Mouse (Mus musculus): ENCODE results near the gene Olfr959. TPM values are rescaled to one million over a fixed set of nuclear protein-coding genes. Genes with fewer than 3 reads are reported as not detected.
A peak's percentile ranks its signal among the peaks of the same experiment; 100 is the strongest.

Gene Olfr959
- total and polyA plus RNA-seq, 3 experiments: not detected

GRCm38 (mm10) chr9:39608497-39608896 is 33.1 kb upstream of the Olfr959 start:
- Histone ChIP-seq H3K4me3 (no peak overlapping the region), H3K27ac (no peak overlapping the region), H3K27me3 (ENCODE audit: control insufficient read depth, insufficient read depth, low read length) (no peaks in the 10 kb centered on the region), H3K4me1 (ENCODE audit: control insufficient read depth, insufficient read depth, low read length) (no peaks in the 10 kb centered on the region), H3K9ac (ENCODE audit: low read depth, low read length) (no peak overlapping the region), H3K79me2 (replicated peaks; ENCODE audit: control insufficient read depth, insufficient read depth, low read length) (no peaks in the 10 kb centered on the region), H3K36me3 (ENCODE audit: control insufficient read depth, insufficient read depth, low read length) (no peaks in the 10 kb centered on the region)
- TF ChIP-seq EP300 (IDR thresholded peaks at IDR 0.05; ENCODE audit: insufficient read depth, low read depth, low read length) (no peak), CTCF (IDR thresholded peaks at IDR 0.05) (no peak), POLR2A (IDR thresholded peaks at IDR 0.05; ENCODE audit: insufficient read depth, low read depth, low read length) (no peak)
- DNase-seq: no peak
- intact Hi-C loops (cut with DNase I): no loop called here

GRCm38 (mm10) chr9:39603999-39604453 is 28.7 kb upstream of the Olfr959 start, which contains the start of gene AW551984:
AW551984 (minus strand) TSS chr9:39604403.
- Histone ChIP-seq H3K9ac (ENCODE audit: low read depth, low read length) (no peak within 1 kb of the TSS), H3K4me1 (ENCODE audit: control insufficient read depth, insufficient read depth, low read length) (no peaks in the 10 kb centered on the region), H3K79me2 (replicated peaks; ENCODE audit: control insufficient read depth, insufficient read depth, low read length) (no peaks in the 10 kb centered on the region), H3K36me3 (ENCODE audit: control insufficient read depth, insufficient read depth, low read length) (no peaks in the 10 kb centered on the region), H3K27ac (no peak within 1 kb of the TSS), H3K27me3 (ENCODE audit: control insufficient read depth, insufficient read depth, low read length) (no peaks in the 10 kb centered on the region), H3K4me3 (0 out of 2 replicates have a peak within 1 kb of the TSS, but pooled peaks have one; percentile 12)
- 2% methylated on average over 8 of the region's 8 CpGs for WGBS
- no peak for TF ChIP-seq CTCF (IDR thresholded peaks at IDR 0.05)
- TF ChIP-seq POLR2A (IDR thresholded peaks at IDR 0.05; ENCODE audit: insufficient read depth, low read depth, low read length): no peak
- no peak for TF ChIP-seq EP300 (IDR thresholded peaks at IDR 0.05; ENCODE audit: insufficient read depth, low read depth, low read length)
- peak; percentile 2 to 17 for DNase-seq
- intact Hi-C loops (cut with DNase I): no loop called here

DNA sequence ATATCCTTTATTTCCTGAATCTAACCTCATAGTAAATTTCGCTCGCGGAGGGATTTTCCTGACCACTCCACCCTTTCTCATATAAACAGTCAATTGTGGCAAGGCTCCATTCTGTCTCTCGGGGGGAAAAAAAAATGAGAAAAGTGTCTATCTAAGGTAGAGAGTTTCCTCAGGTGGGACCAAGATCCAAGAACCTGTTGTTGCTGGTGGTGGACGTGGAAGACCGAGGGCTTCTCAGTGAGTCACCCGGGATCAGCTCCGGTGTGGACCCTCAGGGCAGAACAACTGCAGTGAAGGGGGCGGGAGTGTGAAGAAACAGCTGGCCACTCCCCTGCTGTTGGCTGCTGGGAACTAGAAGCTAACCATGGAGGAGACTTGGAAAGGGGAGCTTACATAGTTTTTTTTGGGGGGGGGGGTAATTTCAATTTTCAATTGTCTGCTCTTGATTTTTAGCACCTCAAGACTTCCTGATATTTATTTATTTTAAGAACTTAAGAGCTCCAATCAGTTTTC is 28.0 kb upstream of the Olfr959 start:
- intact Hi-C loops (cut with DNase I): no loop called here
- DNase-seq: no peak
- no peaks in the 10 kb centered on the region for H3K27me3 ChIP-seq (ENCODE audit: control insufficient read depth, insufficient read depth, low read length)
- no peak overlapping the region for H3K9ac ChIP-seq (ENCODE audit: low read depth, low read length)
- 0 out of 2 replicates have a peak overlapping the region, but pooled peaks have one; percentile 10 for H3K4me3 ChIP-seq
- H3K79me2 ChIP-seq (replicated peaks; ENCODE audit: control insufficient read depth, insufficient read depth, low read length): no peaks in the 10 kb centered on the region
- H3K4me1 ChIP-seq (ENCODE audit: control insufficient read depth, insufficient read depth, low read length): no peaks in the 10 kb centered on the region
- TF ChIP-seq CTCF (IDR thresholded peaks at IDR 0.05) (no peak), EP300 (IDR thresholded peaks at IDR 0.05; ENCODE audit: insufficient read depth, low read depth, low read length) (no peak), POLR2A (IDR thresholded peaks at IDR 0.05; ENCODE audit: insufficient read depth, low read depth, low read length) (no peak)
- 1% methylated on average over 9 of the region's 9 CpGs for WGBS
- H3K27ac ChIP-seq: no peak overlapping the region
- H3K36me3 ChIP-seq (ENCODE audit: control insufficient read depth, insufficient read depth, low read length): no peaks in the 10 kb centered on the region

GRCm38 (mm10) chr9:39602536-39603332 is 27.4 kb upstream of the Olfr959 start:
- intact Hi-C loops (cut with DNase I): no loop called here
- 2% methylated on average over 19 of the region's 19 CpGs for WGBS
- Histone ChIP-seq H3K4me3 (0 out of 2 replicates have a peak overlapping the region, but pooled peaks have one; percentile 10), H3K27me3 (ENCODE audit: control insufficient read depth, insufficient read depth, low read length) (no peaks in the 10 kb centered on the region), H3K79me2 (replicated peaks; ENCODE audit: control insufficient read depth, insufficient read depth, low read length) (no peaks in the 10 kb centered on the region), H3K4me1 (ENCODE audit: control insufficient read depth, insufficient read depth, low read length) (no peaks in the 10 kb centered on the region), H3K36me3 (ENCODE audit: control insufficient read depth, insufficient read depth, low read length) (no peaks in the 10 kb centered on the region), H3K9ac (ENCODE audit: low read depth, low read length) (no peak overlapping the region), H3K27ac (no peak overlapping the region)
- no peak for DNase-seq
- no peak for TF ChIP-seq EP300 (IDR thresholded peaks at IDR 0.05; ENCODE audit: insufficient read depth, low read depth, low read length)
- TF ChIP-seq POLR2A (IDR thresholded peaks at IDR 0.05; ENCODE audit: insufficient read depth, low read depth, low read length): no peak
- TF ChIP-seq CTCF (IDR thresholded peaks at IDR 0.05): no peak

DNA sequence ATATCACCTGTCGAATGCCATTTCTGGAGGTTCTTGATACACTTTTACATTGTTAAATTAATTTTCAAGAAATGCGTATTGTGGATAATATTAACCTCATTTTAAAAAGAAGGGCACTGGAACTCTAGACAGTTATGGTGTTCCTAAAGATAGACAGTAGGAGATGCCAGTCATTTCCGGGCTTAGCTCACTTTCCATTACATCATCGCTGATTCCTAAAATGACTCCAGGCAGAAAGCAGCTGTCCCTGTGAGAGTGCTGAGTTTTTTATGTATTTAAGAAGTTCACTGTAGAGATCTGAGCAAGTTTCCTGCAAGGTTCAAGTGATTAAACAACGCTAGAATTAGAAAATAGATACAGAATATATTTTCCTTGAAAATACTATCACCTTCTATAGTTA is 1.7 kb upstream of the Olfr959 start:
- H3K4me3 ChIP-seq: no peak overlapping the region
- no peaks in the 10 kb centered on the region for H3K79me2 ChIP-seq (replicated peaks; ENCODE audit: control insufficient read depth, insufficient read depth, low read length)
- no peaks in the 10 kb centered on the region for H3K4me1 ChIP-seq (ENCODE audit: control insufficient read depth, insufficient read depth, low read length)
- H3K36me3 ChIP-seq (ENCODE audit: control insufficient read depth, insufficient read depth, low read length): no peaks in the 10 kb centered on the region
- DNase-seq: peak in 1 of 2 experiments; percentile 8
- intact Hi-C loops (cut with DNase I): no loop called here
- TF ChIP-seq CTCF (IDR thresholded peaks at IDR 0.05) (no peak), POLR2A (IDR thresholded peaks at IDR 0.05; ENCODE audit: insufficient read depth, low read depth, low read length) (no peak), EP300 (IDR thresholded peaks at IDR 0.05; ENCODE audit: insufficient read depth, low read depth, low read length) (no peak)
- H3K9ac ChIP-seq (ENCODE audit: low read depth, low read length): no peak overlapping the region
- WGBS: 41% methylated on average over 5 of the region's 5 CpGs
- no peaks in the 10 kb centered on the region for H3K27me3 ChIP-seq (ENCODE audit: control insufficient read depth, insufficient read depth, low read length)
- peak overlapping the region; percentile 19; the same call in 1 of the 2 replicates for H3K27ac ChIP-seq

- DNase-seq: no peak
- intact Hi-C loops (cut with DNase I): no loop called here
Observed at GRCm38 (mm10) chr9:39558349-39558647, 17.1 kb downstream of the Olfr959 start.

More at GRCm38 (mm10) chr9:39558349-39558647, 17.1 kb downstream of the Olfr959 start:
- Histone ChIP-seq H3K9ac (ENCODE audit: low read depth, low read length) (no peak overlapping the region), H3K27me3 (ENCODE audit: control insufficient read depth, insufficient read depth, low read length) (no peaks in the 10 kb centered on the region), H3K36me3 (ENCODE audit: control insufficient read depth, insufficient read depth, low read length) (no peaks in the 10 kb centered on the region), H3K4me1 (ENCODE audit: control insufficient read depth, insufficient read depth, low read length) (no peaks in the 10 kb centered on the region), H3K79me2 (replicated peaks; ENCODE audit: control insufficient read depth, insufficient read depth, low read length) (no peaks in the 10 kb centered on the region), H3K27ac (no peak overlapping the region), H3K4me3 (no peak overlapping the region)
- TF ChIP-seq CTCF (IDR thresholded peaks at IDR 0.05): no peak
- TF ChIP-seq POLR2A (IDR thresholded peaks at IDR 0.05; ENCODE audit: insufficient read depth, low read depth, low read length): no peak
- TF ChIP-seq EP300 (IDR thresholded peaks at IDR 0.05; ENCODE audit: insufficient read depth, low read depth, low read length): no peak

Measured in heart, adult 2 months (tissue).